Mouse (Mus musculus) hindbrain, embryonic 12.5 days (tissue): Measurements from ENCODE around the gene Grm4. TPM values are rescaled to one million over a fixed set of nuclear protein-coding genes. Genes with fewer than 3 reads are reported as not detected.
A peak's percentile ranks its signal among the peaks of the same experiment; 100 is the strongest.

ENCODE experiments used
- ATAC-seq: fragments of 200-750 bp; cut with Nextera tagmentation; 2 replicates; pipeline ENCODE4 v1.8.0; 2017; ENCODE audit warnings: moderate TSS enrichment; ENCODE audit not compliant: low FRiP score
- H3K27ac ChIP-seq: fragments of 300-500 bp; sonication (generic); 2 replicates; pipeline ENCODE4 v1.5.1; 2016; ENCODE audit warnings: mild to moderate bottlenecking
- H3K27me3 ChIP-seq: fragments of 300-500 bp; sonication (generic); 2 replicates; pipeline ENCODE4 v1.6.1; 2016; ENCODE audit warnings: mild to moderate bottlenecking
- H3K36me3 ChIP-seq: fragments of 300-500 bp; sonication (generic); 2 replicates; pipeline ENCODE4 v1.6.1; 2016; ENCODE audit warnings: mild to moderate bottlenecking
- H3K4me1 ChIP-seq: fragments of 300-500 bp; sonication (generic); 2 replicates; pipeline ENCODE4 v1.6.1; 2016
- H3K4me2 ChIP-seq: fragments of 300-500 bp; sonication (generic); replicated peaks from 2 replicates; pipeline ENCODE4 v1.6.1; 2016; ENCODE audit warnings: mild to moderate bottlenecking
- H3K4me3 ChIP-seq: fragments of 300-500 bp; sonication (generic); 2 replicates; pipeline ENCODE4 v1.5.1; 2016; ENCODE audit warnings: mild to moderate bottlenecking
- H3K9ac ChIP-seq: fragments of 300-500 bp; sonication (generic); 2 replicates; pipeline ENCODE4 v1.6.1; 2016; ENCODE audit warnings: mild to moderate bottlenecking, moderate library complexity
- H3K9me3 ChIP-seq: fragments of 300-500 bp; sonication (generic); replicated peaks from 2 replicates; pipeline ENCODE4 v1.6.1; 2016; ENCODE audit warnings: mild to moderate bottlenecking
- WGBS: fragments of 180-500 bp; shearing (Covaris S2); methylation state at CpG from one replicate; pipeline ENCODE4 v1.1.7; 2016; 5-methylcytosine and 5-hydroxymethylcytosine counted together
- polyA plus RNA-seq: library from polyadenylated mRNA; unstranded; fragments of >200 nt; fragmentation: Nextera tagmentation; extraction: Ambion mirVana; gene quantifications from 2 replicates; pipeline ENCODE4 v1.2.1, GENCODE M21; 2016

The Grm4 gene
- polyA plus RNA-seq, 1 experiment from 2014 or later = 4.2 TPM

GRCm38 (mm10) chr17:27459979-27460378 lies 61.2 kb downstream of the Grm4 start:
- Histone ChIP-seq H3K4me1 (peaks cover 9% of the 10 kb centered on the region), H3K4me3 (no peak overlapping the region), H3K36me3 (no peaks in the 10 kb centered on the region), H3K9ac (no peak overlapping the region), H3K4me2 (no peak overlapping the region), H3K9me3 (no peaks in the 10 kb centered on the region), H3K27ac (no peak overlapping the region), H3K27me3 (no peaks in the 10 kb centered on the region)
- no peak for ATAC-seq
- WGBS = 79% methylated on average over 10 of the region's 10 CpGs

GRCm38 (mm10) chr17:27459241-27459640 lies 62.0 kb downstream of the Grm4 start:
- H3K27me3 ChIP-seq = no peaks in the 10 kb centered on the region
- H3K4me1 ChIP-seq = peaks cover 3% of the 10 kb centered on the region; the same call in 1 of the 2 replicates
- WGBS = 74% methylated on average over 3 of the region's 3 CpGs
- no peak overlapping the region for H3K4me3 ChIP-seq
- no peaks in the 10 kb centered on the region for H3K9me3 ChIP-seq
- no peak overlapping the region for H3K4me2 ChIP-seq
- no peak overlapping the region for H3K27ac ChIP-seq
- no peak overlapping the region for H3K9ac ChIP-seq
- no peaks in the 10 kb centered on the region for H3K36me3 ChIP-seq
- ATAC-seq = no peak

GRCm38 (mm10) chr17:27457863-27458494 lies 63.2 kb downstream of the Grm4 start:
- H3K4me3 ChIP-seq = no peak overlapping the region
- no peak overlapping the region for H3K27ac ChIP-seq
- H3K9me3 ChIP-seq = no peaks in the 10 kb centered on the region
- H3K4me2 ChIP-seq = no peak overlapping the region
- 78% methylated on average over 3 of the region's 3 CpGs for WGBS
- H3K36me3 ChIP-seq = no peaks in the 10 kb centered on the region
- H3K9ac ChIP-seq = no peak overlapping the region
- no peaks in the 10 kb centered on the region for H3K27me3 ChIP-seq
- ATAC-seq = no peak
- peaks cover 3% of the 10 kb centered on the region; the same call in 1 of the 2 replicates for H3K4me1 ChIP-seq

GRCm38 (mm10) chr17:27457038-27457577 lies 64.1 kb downstream of the Grm4 start:
- Histone ChIP-seq H3K4me3 (no peak overlapping the region), H3K4me2 (no peak overlapping the region), H3K4me1 (peaks cover 3% of the 10 kb centered on the region; the same call in 1 of the 2 replicates), H3K9me3 (no peaks in the 10 kb centered on the region), H3K36me3 (no peaks in the 10 kb centered on the region), H3K27ac (no peak overlapping the region), H3K27me3 (no peaks in the 10 kb centered on the region), H3K9ac (no peak overlapping the region)
- 89% methylated on average over 9 of the region's 9 CpGs for WGBS
- ATAC-seq = no peak

GRCm38 (mm10) chr17:27456364-27456763 lies 64.8 kb downstream of the Grm4 start:
- H3K4me2 ChIP-seq = no peak overlapping the region
- H3K27ac ChIP-seq = no peak overlapping the region
- no peaks in the 10 kb centered on the region for H3K27me3 ChIP-seq
- 64% methylated on average over 11 of the region's 11 CpGs for WGBS
- H3K9ac ChIP-seq = 0 out of 2 replicates have a peak overlapping the region, but pooled peaks have one; percentile 1
- no peak overlapping the region for H3K4me3 ChIP-seq
- peaks cover 3% of the 10 kb centered on the region; the same call in 1 of the 2 replicates for H3K4me1 ChIP-seq
- no peaks in the 10 kb centered on the region for H3K36me3 ChIP-seq
- ATAC-seq = no peak
- no peaks in the 10 kb centered on the region for H3K9me3 ChIP-seq

- 79% methylated on average over 9 of the region's 9 CpGs for WGBS
- ATAC-seq = no peak
- no peaks in the 10 kb centered on the region for H3K9me3 ChIP-seq
These were observed 66.0 kb downstream of the Grm4 start for GRCm38 (mm10) chr17:27455012-27455784.

GRCm38 (mm10) chr17:27454396-27454795 lies 66.8 kb downstream of the Grm4 start:
- Histone ChIP-seq H3K9ac (no peak overlapping the region), H3K4me2 (no peak overlapping the region), H3K9me3 (no peaks in the 10 kb centered on the region), H3K36me3 (no peaks in the 10 kb centered on the region), H3K4me3 (no peak overlapping the region), H3K27ac (no peak overlapping the region), H3K4me1 (peaks cover 3% of the 10 kb centered on the region; the same call in 1 of the 2 replicates), H3K27me3 (no peaks in the 10 kb centered on the region)
- ATAC-seq = no peak
- 90% methylated on average over 11 of the region's 11 CpGs for WGBS

More at GRCm38 (mm10) chr17:27455012-27455784, 66.0 kb downstream of the Grm4 start:
- H3K27me3 ChIP-seq = no peaks in the 10 kb centered on the region
- H3K36me3 ChIP-seq = no peaks in the 10 kb centered on the region
- H3K9ac ChIP-seq = no peak overlapping the region
- no peak overlapping the region for H3K4me2 ChIP-seq
- peaks cover 3% of the 10 kb centered on the region; the same call in 1 of the 2 replicates for H3K4me1 ChIP-seq
- no peak overlapping the region for H3K4me3 ChIP-seq
- no peak overlapping the region for H3K27ac ChIP-seq

GRCm38 (mm10) chr17:27453045-27453444 lies 68.2 kb downstream of the Grm4 start:
- WGBS = 87% methylated on average over 8 of the region's 8 CpGs
- no peak overlapping the region for H3K27ac ChIP-seq

GRCm38 (mm10) chr17:27451787-27452186 lies 69.4 kb downstream of the Grm4 start:
- no peaks in the 10 kb centered on the region for H3K9me3 ChIP-seq
- H3K4me2 ChIP-seq = no peak overlapping the region
- no peak overlapping the region for H3K4me3 ChIP-seq
- H3K4me1 ChIP-seq = peaks cover 9% of the 10 kb centered on the region
- no peak overlapping the region for H3K9ac ChIP-seq
- WGBS = 24% methylated on average over 9 of the region's 9 CpGs
- ATAC-seq = no peak
- H3K27me3 ChIP-seq = no peaks in the 10 kb centered on the region
- H3K27ac ChIP-seq = no peak overlapping the region
- no peaks in the 10 kb centered on the region for H3K36me3 ChIP-seq

More at GRCm38 (mm10) chr17:27453045-27453444, 68.2 kb downstream of the Grm4 start:
- Histone ChIP-seq H3K36me3 (no peaks in the 10 kb centered on the region), H3K4me2 (no peak overlapping the region), H3K9me3 (no peaks in the 10 kb centered on the region), H3K4me3 (no peak overlapping the region), H3K9ac (no peak overlapping the region), H3K4me1 (peaks cover 3% of the 10 kb centered on the region; the same call in 1 of the 2 replicates), H3K27me3 (no peaks in the 10 kb centered on the region)
- ATAC-seq = no peak

- Histone ChIP-seq H3K27ac (no peak overlapping the region), H3K9ac (no peak overlapping the region), H3K36me3 (no peaks in the 10 kb centered on the region), H3K9me3 (no peaks in the 10 kb centered on the region), H3K27me3 (no peaks in the 10 kb centered on the region), H3K4me2 (no peak overlapping the region), H3K4me1 (peaks cover 9% of the 10 kb centered on the region), H3K4me3 (no peak overlapping the region)
- WGBS = 85% methylated on average over 14 of the region's 14 CpGs
- ATAC-seq = no peak
These were observed 70.0 kb downstream of the Grm4 start for GRCm38 (mm10) chr17:27451216-27451615.

- H3K27me3 ChIP-seq = no peaks in the 10 kb centered on the region
- ATAC-seq = no peak
- H3K4me1 ChIP-seq = peaks cover 19% of the 10 kb centered on the region
- WGBS = 93% methylated on average over 14 of the region's 14 CpGs
- no peak overlapping the region for H3K9ac ChIP-seq
- H3K4me2 ChIP-seq = no peak overlapping the region
- no peaks in the 10 kb centered on the region for H3K36me3 ChIP-seq
- H3K27ac ChIP-seq = no peak overlapping the region
- no peaks in the 10 kb centered on the region for H3K9me3 ChIP-seq
- H3K4me3 ChIP-seq = no peak overlapping the region
These were observed 71.4 kb downstream of the Grm4 start for GRCm38 (mm10) chr17:27449757-27450330.

GRCm38 (mm10) chr17:27448749-27449148 lies 72.5 kb downstream of the Grm4 start:
- no peaks in the 10 kb centered on the region for H3K27me3 ChIP-seq
- WGBS = 56% methylated on average over 6 of the region's 6 CpGs
- peaks cover 19% of the 10 kb centered on the region for H3K4me1 ChIP-seq
- no peak overlapping the region for H3K4me3 ChIP-seq
- no peak overlapping the region for H3K27ac ChIP-seq
- H3K9me3 ChIP-seq = no peaks in the 10 kb centered on the region
- H3K4me2 ChIP-seq = no peak overlapping the region
- H3K36me3 ChIP-seq = no peaks in the 10 kb centered on the region
- no peak overlapping the region for H3K9ac ChIP-seq
- no peak for ATAC-seq
